Comparison of ENCODE assay signal across 9 mouse cellular contexts in the genomic region with DNA sequence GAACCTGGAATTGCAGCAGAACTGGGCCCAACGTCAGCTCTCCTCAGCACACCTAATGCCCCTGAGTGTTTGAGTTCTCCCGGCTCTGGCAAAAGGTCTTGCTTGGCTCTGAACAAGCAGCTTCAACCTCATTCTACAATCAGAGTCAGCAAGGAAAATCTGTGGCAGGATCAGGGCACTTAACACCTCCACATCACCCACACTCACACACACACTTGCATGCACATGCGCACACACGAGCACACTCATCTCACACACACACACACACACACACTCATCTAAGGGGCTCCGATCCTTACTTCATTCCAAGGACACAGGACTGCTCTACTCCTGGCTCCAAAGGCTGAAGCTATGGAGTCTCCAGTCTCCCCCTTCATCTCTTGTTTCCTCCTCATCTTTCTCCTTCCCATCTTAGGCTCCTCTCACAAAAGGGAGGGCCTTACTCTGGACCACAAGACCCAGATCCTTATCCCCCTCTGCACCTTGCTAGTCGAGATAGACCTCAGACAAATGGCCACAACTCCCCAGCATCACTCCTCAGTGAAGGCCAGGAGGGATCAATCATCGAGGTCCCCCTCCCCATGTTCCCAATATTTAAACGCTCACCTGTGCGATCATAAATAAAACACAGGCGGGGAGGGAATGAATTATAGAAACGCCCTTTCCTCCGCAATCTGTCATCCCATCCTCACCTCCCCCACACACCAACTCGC. TPM values are rescaled to one million over a fixed set of nuclear protein-coding genes. Genes with fewer than 3 reads are reported as not detected.
A peak's percentile ranks its signal among the peaks of the same experiment; 100 is the strongest.
DNase-seq lines count a peak whose midpoint lies in the region; ATAC-seq and TF ChIP-seq lines count a peak whose summit lies in the region.
"Had no signal": no experiment of that assay in that cellular context is flagged by ENCODE, and none has a peak within 500 bp of the region (broad histone marks: within the 10 kb centered on the region; RNA-seq: fewer than 3 reads in every experiment).

No protein-coding gene starts in this region.

- no peak for TF ChIP-seq CTCF in cortical plate, adult 2 months (IDR thresholded peaks at IDR 0.05; ENCODE audit: extremely low read depth, insufficient read depth, low read length)
- TF ChIP-seq CTCF in heart, postnatal 0 days (IDR thresholded peaks at IDR 0.05; ENCODE audit: low read depth) = no peak

- H3K4me2 ChIP-seq in heart, postnatal 0 days (ENCODE audit: low read depth, low read length) = peak overlapping the region; percentile 79
- H3K4me2 ChIP-seq in midbrain, embryonic 14.5 days (ENCODE audit: low read length) = peak overlapping the region; percentile 72
- H3K4me2 ChIP-seq in kidney, embryonic 16.5 days (replicated peaks; ENCODE audit: low read depth, low read length) = no peak overlapping the region

- peaks cover 7% of the 10 kb centered on the region; the same call in 1 of the 2 replicates for H3K4me1 ChIP-seq in cortical plate, adult 2 months (ENCODE audit: control insufficient read depth, insufficient read depth, low read length)
- peaks cover 30% of the 10 kb centered on the region for H3K4me1 ChIP-seq in heart, postnatal 0 days (ENCODE audit: control insufficient read depth, insufficient read depth)
- peaks cover 25% of the 10 kb centered on the region for H3K4me1 ChIP-seq in midbrain, embryonic 14.5 days (ENCODE audit: control insufficient read depth, insufficient read depth, low read length)
- peaks cover 26% of the 10 kb centered on the region for H3K4me1 ChIP-seq in kidney, embryonic 16.5 days (ENCODE audit: insufficient read depth, low read length)

- TF ChIP-seq EP300 in heart, postnatal 0 days (IDR thresholded peaks at IDR 0.05; ENCODE audit: low read depth) = no peak

- no peak for ATAC-seq in heart, postnatal 0 days (ENCODE audit: insufficient read depth, low read depth)
- no peak for ATAC-seq in midbrain, embryonic 14.5 days (ENCODE audit: low FRiP score, low TSS enrichment)
- ATAC-seq in kidney, embryonic 16.5 days (ENCODE audit: low FRiP score, low TSS enrichment) = no peak

- peak; percentile 48 for DNase-seq in layer of hippocampus, adult 9-11 months
- no peak for DNase-seq in layer of hippocampus, postnatal 14 days (ENCODE audit: low spot score in 2 of 2)
- no peak for DNase-seq in heart, postnatal 0 days (ENCODE audit: low spot score)
- no peak for DNase-seq in midbrain, embryonic 14.5 days
- DNase-seq in cerebellum, adult 11-12 months = no peak
- DNase-seq in spleen, adult 12 weeks (ENCODE audit: low spot score) = no peak
- DNase-seq: embryo, embryonic 11 days had no signal

- WGBS in heart, postnatal 0 days = 61% methylated on average over 13 of the region's 13 CpGs
- 80% methylated on average over 13 of the region's 13 CpGs for whole genome bisulfite sequencing in midbrain, embryonic 14.5 days
- 61% methylated on average over 13 of the region's 13 CpGs for WGBS in kidney, embryonic 16.5 days

- H3K4me3 ChIP-seq in cortical plate, adult 2 months (ENCODE audit: insufficient read depth, low read length) = peak overlapping the region; percentile 94
- peak overlapping the region; percentile 84 for H3K4me3 ChIP-seq in heart, postnatal 0 days (ENCODE audit: low read depth, low read length)
- peak overlapping the region; percentile 69 for H3K4me3 ChIP-seq in midbrain, embryonic 14.5 days (replicated peaks; ENCODE audit: low read depth, low read length)
- no peak overlapping the region for H3K4me3 ChIP-seq in kidney, embryonic 16.5 days (ENCODE audit: low read length)

- TF ChIP-seq POLR2A in cortical plate, adult 2 months (IDR thresholded peaks at IDR 0.05; ENCODE audit: extremely low read depth, insufficient read depth, low read length) = no peak

- H3K36me3 ChIP-seq in heart, postnatal 0 days (replicated peaks; ENCODE audit: control insufficient read depth, insufficient read depth, low read length) = peaks cover 6% of the 10 kb centered on the region; the same call in 1 of the 2 replicates
- no peaks in the 10 kb centered on the region for H3K36me3 ChIP-seq in midbrain, embryonic 14.5 days (ENCODE audit: control insufficient read depth, insufficient read depth, low read length)
- H3K36me3 ChIP-seq in kidney, embryonic 16.5 days (ENCODE audit: insufficient read depth, low read length) = no peaks in the 10 kb centered on the region

- no peaks in the 10 kb centered on the region; the same call in 1 of the 2 replicates for H3K9me3 ChIP-seq in heart, postnatal 0 days (replicated peaks; ENCODE audit: control insufficient read depth, low read length)
- H3K9me3 ChIP-seq in midbrain, embryonic 14.5 days (ENCODE audit: control insufficient read depth, low read length) = no peaks in the 10 kb centered on the region
- peaks cover 4% of the 10 kb centered on the region; the same call in 1 of the 2 replicates for H3K9me3 ChIP-seq in kidney, embryonic 16.5 days (ENCODE audit: low read length)

- no peaks in the 10 kb centered on the region for H3K27me3 ChIP-seq in heart, postnatal 0 days (ENCODE audit: control insufficient read depth, insufficient read depth, low read length)
- H3K27me3 ChIP-seq in midbrain, embryonic 14.5 days (ENCODE audit: control insufficient read depth, insufficient read depth, low read length) = no peaks in the 10 kb centered on the region
- no peaks in the 10 kb centered on the region for H3K27me3 ChIP-seq in kidney, embryonic 16.5 days (ENCODE audit: insufficient read depth, low read length)

- H3K9ac ChIP-seq in heart, postnatal 0 days (replicated peaks; ENCODE audit: low read depth, low read length) = peak overlapping the region; percentile 83; the same call in 1 of the 2 replicates
- H3K9ac ChIP-seq in midbrain, embryonic 14.5 days (replicated peaks; ENCODE audit: low read length) = peak overlapping the region; percentile 9; the same call in 1 of the 2 replicates
- no peak overlapping the region for H3K9ac ChIP-seq in kidney, embryonic 16.5 days (replicated peaks; ENCODE audit: low read length)

- peak overlapping the region; percentile 64 for H3K27ac ChIP-seq in cortical plate, adult 2 months (ENCODE audit: insufficient read depth, low read length)
- peak overlapping the region; percentile 93 for H3K27ac ChIP-seq in heart, postnatal 0 days (ENCODE audit: low read depth)
- no peak overlapping the region for H3K27ac ChIP-seq in midbrain, embryonic 14.5 days (replicated peaks; ENCODE audit: low read depth, low read length)
- no peak overlapping the region for H3K27ac ChIP-seq in kidney, embryonic 16.5 days (ENCODE audit: low read length)

RNA-seq across cellular contexts. Expression of a gene that starts 3.0 kb away (rescaled TPM):
- total RNA-seq in layer of hippocampus, postnatal 14 days (2021) = 100 to 1,000 TPM; 182 to 186 TPM
- polyA plus RNA-seq in cortical plate, adult 2 months (2012; rRNA removed) = 81.5 and 82.1 TPM in 2 replicates
- total RNA-seq in heart, postnatal 0 days (2014; rRNA removed; ENCODE audit: low replicate concordance) = 77.7 and 140 TPM in 2 replicates
- polyA plus RNA-seq in heart, postnatal 0 days (2015; fragmentation: Nextera tagmentation; extraction: Ambion mirVana) = 153 and 159 TPM in 2 replicates
- polyA plus RNA-seq in midbrain, embryonic 14.5 days (2014; fragmentation: Nextera tagmentation; extraction: Ambion mirVana) = 60.6 and 87.9 TPM in 2 replicates
- polyA plus RNA-seq in kidney, embryonic 16.5 days (2015; fragmentation: Nextera tagmentation; extraction: Ambion mirVana) = 60.1 and 63.1 TPM in 2 replicates

Comparison
In these comparisons a context has a peak if more than half of its experiments do, and no peak if none do; other contexts are left out.
1. H3K27ac ChIP-seq: peak in cortical plate, adult 2 months (single experiment) and heart, postnatal 0 days (single experiment); none in midbrain, embryonic 14.5 days (single experiment) and kidney, embryonic 16.5 days (single experiment).